Mouse (Mus musculus): ENCODE results near the gene Pebp1.
A peak's percentile ranks its signal among the peaks of the same experiment; 100 is the strongest.
"Not testable (repeated sequence)": the region's sequence is repeated elsewhere in the genome, so short reads cannot be mapped to it uniquely, and the experiment has no call there.

Gene Pebp1

DNA sequence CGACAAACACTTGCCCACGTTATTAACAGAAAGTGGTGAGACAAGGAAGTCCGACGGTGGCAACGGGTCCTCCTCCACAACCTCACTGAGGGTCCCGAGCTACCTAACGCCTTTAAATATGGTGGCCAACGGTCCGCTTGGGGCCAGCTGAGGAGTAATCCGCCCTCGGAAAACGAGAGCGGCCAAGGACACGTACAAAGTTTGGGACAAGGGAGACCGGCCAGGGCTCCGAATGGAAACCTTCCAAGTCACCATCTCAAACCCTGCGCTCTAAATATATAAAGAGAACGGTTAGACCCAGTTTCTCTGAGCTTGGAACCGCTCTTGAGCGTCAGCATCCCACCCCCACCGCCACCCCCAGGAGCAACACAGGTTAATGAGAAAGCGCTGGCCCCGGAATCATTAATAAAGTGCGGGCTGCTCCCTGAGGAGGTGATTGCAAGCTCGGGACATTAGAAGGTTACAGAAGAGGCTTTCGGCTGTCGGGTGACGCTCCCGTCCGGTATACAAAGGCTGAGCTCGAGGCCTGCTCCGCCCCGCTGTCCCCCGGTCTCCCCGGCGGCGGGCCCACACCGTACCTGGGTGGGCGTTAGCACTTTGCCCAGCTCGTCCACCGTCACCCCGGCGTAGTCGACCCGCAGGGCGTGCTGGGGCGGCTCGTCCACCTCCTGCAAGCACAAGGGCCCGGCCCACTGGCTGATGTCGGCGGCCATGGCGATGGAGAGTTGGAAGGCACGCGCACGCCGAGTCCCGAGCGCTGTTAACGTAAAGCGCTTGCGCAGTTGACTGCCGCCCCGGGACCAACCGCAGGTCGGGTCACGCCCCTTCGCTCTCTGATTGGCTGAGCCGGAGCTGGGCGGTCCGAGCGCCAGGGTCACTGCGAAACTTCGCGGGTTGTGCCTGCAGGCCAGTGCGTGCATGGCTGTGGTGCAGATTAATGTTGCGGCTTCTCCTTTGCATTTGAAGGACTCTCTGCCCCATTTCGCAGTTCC lies at the start of gene Pebp1:
Pebp1 (minus strand) TSS at position 795 of the 992 bp plus-strand sequence.
- peak; percentile 96 to 97 for DNase-seq (ENCODE audit: low spot score in 2 of 2)

DNA sequence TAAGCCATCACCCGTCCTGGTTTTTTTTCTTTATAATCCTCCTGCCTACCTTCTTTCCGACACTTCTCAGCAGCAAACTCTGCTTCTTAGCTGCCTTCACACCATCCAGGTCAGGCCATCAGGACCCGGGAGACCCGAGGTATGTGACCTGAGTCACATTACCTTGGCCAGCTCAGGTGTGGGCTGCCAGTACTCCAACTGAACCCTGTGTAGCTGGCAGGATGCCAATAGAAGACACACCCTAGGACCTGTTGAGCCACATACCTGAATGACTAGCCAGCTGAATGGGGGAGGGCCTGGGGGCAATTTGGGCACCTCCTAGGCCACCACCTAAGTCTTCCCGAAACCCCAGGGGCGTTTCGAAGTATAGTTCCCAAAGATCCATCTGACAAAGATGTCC lies 43.0 kb upstream of the Pebp1 start:
- no peak for DNase-seq (ENCODE audit: low spot score in 2 of 2)

DNA sequence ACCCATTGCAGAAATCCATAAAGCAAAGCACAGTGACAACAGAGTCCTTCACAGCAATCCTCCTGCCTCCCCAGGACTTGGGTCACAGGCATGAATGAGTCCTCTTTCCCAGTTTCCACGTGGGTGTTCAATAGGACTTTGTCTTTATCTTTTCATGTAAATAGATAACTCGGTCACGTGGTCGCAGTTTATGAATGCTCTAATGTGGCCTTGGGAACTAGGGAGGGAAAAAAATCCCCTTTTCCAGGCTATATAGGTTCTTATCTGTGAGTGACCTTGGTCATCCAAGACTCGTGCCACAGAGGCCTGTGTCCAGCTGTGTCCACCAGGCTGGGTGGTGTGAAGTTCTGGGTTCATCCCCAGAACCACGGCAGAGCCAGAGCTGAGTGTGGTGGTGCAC lies 39.0 kb upstream of the Pebp1 start:
- DNase-seq (ENCODE audit: low spot score in 2 of 2): no peak

DNA sequence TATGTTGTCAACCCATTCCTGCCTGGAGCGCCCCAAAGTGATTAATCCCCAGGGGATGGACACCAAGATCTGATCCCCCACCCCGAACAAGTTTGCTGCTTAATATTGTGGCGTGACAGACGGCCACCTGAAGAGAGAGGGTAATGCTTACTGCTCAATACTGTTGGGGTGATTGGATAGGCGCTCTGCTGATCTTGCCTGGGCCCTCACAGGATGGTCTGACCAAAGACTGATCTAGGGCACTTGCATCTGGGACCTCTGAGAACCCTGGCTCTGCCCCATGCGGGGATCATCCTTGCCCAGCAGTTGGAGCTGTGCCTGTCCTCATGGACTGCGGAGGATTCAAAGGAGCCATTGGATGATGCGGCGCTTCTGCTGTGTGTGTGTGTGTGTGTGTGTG lies 36.3 kb upstream of the Pebp1 start:
- DNase-seq (ENCODE audit: low spot score in 2 of 2): no peak

DNA sequence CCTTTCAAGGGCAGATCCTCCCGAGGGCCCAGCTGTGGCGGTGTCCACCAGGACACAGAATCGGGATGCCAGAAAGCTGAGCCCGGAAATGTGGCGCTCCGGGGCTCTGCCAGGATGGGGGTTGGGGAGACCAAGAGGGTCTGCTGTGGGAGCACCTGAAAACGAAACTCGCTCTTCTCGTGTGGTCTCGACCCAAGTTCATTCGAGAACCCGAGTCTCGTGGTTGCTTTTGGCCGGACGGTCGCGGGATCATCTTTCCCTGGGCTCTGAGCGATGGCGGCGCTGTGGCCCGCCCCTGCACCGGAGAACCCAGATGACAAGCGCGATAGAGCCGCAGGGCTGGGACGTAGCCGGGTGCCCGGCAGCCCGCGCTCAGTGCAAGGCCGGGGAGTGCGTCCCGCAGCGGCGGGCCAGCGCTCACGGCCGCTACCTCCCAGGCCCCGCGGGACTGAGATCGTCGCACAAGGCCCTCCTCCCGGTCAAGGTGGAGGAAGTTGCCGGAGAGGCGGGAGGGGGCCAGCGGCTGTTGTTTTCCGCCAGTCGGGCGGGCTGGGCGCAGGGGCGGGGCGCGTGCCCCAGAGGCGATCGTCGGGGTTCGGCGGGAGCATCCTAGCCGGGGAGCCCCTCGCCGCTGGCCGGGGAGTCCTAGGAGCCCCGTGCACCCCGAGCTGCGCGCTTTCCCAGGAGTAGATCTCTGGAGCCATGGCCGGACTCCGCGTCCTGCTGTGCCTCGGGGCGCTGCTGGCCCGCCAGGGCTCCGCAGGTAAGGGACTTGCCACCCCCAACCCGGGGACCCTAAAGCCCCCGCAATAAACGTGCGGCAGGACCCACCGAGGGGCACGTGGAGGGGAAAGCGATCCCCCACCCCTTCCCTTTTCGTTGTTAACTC lies 31.6 kb upstream of the Pebp1 start, which contains the start of gene Vsig10:
Vsig10 (plus strand) TSS at position 343 of the 889 bp plus-strand sequence.
- peak; percentile 40 to 41 for DNase-seq (ENCODE audit: low spot score in 2 of 2)

DNA sequence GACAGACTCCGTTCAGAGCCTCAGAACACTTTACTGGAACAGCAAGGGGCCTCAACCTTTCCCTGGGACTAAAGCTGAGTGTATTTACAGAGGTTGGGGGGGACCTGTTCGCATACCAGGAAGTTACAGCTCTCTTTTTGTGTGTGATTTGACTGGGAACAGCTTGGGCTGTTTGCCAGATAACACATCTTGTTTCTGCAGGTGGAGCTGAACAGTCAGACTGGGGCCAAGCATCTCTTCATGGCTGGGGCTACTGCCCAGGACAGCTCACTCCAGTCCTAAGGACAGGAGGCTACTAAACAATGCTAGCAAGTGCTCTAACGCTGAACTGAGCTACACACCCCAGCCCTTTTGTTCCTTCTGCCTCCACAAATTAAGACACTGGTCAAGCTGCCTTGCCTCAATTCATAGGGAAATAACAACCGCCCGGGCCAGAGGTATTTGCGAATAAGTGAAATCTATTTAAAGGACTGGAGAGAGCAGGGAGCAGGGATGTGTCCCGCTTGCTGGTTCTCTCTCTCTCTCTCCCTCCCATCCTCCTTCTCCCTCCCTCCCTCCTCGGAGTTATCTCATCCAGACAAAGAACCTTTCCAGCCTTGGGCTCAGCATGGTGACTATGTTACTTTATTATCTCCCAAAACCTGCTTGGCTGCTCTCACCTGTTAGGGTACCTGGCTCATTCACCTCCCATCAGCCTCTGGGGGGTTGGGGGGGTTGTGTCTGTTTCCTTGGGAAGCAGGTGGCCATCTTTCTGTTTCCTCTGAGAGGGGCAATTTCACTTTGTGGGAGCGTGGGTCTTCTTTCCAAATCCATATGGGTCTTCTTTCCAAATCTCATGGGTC lies 27.4 kb upstream of the Pebp1 start:
- DNase-seq (ENCODE audit: low spot score in 2 of 2): no peak

DNA sequence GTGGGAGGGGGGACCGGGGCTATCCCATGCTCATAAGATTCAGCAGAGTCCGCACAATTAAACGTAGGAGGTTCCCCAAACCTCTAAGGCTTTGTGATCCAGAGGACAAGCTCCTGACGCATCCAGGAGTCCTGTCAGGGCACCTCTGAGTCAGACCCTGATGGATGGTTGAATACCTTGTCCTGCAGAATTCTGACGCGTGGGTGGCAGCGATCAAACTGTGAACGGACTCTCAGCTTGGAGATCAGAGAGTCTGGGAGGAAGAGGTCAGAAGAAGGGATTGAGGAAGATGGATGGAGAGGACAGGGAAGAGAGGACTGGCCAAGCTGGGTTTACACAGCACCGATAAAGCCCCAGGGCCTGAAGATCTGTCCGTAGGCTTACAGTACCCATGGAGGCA lies 26.5 kb upstream of the Pebp1 start:
- no peak for DNase-seq (ENCODE audit: low spot score in 2 of 2)

DNA sequence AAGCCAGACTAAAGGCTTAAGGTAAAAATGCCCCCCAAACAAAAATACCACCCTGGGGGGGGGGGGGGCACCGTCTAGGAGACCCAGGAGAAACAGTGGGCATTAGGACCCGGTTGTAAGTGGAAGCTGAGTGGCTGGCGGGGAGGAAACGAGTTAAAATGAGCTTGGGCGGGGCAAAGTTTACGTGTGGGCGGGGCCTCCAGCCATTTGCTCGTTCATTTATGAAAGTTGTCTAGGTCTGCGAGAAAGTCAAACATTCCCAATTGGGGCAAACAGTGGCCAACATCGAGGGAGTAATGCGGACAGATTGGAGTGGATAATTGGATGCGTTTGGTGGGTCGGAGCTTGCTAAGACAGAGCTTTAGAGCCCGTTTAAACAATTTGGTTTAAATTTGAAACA lies 26.0 kb upstream of the Pebp1 start:
- no peak for DNase-seq (ENCODE audit: low spot score in 2 of 2)

DNA sequence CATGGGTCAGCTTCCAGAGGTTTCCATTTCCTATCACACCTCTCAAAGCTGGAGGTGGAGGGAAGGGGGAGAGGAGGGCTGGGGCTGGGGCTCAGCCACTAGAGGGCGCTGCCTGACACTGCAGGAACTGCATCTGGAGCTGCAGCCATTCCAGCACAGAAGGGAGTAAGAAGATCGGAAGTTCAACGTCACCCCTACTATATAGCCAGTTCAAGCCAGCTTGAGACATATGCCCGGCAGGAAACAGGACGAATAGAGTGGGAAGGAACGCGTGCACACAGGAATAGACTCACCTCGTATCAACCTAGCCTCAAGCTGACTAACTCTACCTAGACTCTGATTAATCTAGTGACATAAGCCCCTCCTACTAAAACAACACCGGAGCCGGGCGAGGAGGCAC lies 20.3 kb upstream of the Pebp1 start:
- DNase-seq (ENCODE audit: low spot score in 2 of 2): peak; percentile 45 to 59

DNA sequence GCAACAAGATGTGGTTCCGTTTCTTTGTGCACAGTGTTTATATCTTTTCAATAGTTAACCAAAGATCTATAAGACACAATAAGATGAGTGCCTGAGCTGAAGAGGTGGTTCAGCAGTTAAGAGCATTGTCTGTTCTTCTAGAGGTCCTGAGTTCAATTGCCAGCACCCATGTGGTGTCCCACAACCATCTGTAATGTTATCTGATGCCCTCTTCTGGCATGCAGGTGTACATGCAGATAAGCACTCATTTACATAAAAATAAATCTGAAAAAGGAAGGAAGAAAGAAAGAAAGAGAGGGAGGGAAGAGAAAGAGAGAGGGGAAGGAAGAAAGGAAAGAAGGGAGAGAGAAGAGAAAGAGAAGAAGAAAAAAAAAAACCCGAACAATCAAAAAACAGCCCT lies 19.4 kb upstream of the Pebp1 start:
- DNase-seq (ENCODE audit: low spot score in 2 of 2): no peak

DNA sequence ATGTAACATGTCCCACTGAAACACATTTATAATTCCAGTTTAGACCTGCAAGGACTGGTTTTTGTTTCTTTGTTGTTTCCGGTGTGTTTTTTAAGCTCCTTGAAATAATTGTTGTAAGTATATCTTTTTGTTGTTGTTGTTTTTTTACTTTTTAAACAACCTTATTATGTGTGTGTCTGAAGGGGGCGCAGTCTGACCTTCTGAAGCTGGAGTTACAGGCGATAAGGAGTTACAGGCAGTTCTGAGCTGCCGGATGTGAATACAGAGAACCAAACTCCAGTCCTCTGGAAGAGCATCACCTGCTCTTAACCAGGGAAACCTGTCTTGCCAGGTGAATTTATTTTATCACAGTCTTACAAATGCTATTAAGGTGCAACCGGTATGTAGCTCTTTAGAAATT lies 18.3 kb upstream of the Pebp1 start:
- no peak for DNase-seq (ENCODE audit: low spot score in 2 of 2)

DNA sequence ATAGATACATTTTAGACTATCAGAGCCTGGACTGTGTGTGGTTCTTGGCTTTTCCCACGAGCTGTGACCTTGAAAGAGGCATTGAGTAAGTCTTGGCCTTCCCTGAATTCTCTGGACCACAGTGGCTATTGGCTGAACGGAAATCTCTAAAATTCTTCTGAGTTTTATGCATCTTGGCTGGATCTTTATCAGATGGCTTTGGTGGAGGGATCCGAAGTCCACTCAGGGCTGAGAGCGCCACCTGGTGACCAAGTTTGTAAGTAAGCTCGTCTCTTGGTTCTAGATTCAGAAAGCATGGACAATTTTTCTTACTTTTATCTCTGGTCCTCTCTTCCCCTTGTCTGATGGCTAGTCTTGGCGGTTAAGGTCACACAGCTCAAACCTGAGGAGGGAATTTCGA lies 17.5 kb upstream of the Pebp1 start:
- DNase-seq (ENCODE audit: low spot score in 2 of 2): peak; percentile 71 to 85

DNA sequence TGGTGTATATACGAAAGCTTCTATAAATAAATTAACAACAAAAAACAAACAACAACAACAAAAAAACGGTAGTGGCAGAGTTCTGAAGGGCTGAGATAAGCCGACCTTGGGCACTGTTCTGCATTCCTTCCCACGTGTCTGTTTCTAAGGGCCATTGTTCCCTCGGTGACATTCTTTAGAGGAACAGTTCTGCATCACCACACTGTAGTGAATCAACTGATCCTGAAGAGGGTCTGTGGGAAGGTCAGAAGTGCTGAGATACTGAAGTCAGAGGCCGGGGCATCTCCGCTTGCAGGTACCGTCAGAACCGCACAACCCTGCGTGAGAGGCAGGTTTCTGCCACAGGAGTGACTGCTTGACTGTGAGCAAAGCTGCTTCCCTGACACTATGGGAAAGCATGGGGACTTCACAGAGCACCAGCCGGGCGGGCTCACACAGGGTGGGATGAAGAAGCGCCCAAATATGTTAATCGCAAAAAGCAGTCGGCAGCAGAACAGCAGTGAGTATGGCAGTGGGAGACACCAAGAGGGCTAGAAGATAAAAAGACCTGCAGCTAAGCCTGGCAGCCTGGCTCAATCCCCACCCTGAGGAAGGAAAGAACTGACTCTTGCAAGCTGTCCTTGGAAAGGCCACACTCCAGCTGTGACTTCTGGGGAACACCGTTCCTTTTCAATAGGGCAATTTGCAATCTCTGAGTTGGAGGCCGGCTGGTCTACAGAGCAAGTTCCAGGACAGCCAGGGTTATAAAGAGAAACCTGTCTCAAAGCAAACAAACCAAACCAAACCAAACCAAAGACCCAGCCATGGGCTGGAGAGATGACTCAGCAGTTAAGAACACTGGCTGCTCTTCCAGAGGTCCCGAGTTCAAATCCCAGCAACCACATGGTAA lies 16.5 kb upstream of the Pebp1 start:
- no peak for DNase-seq (ENCODE audit: low spot score in 2 of 2)

DNA sequence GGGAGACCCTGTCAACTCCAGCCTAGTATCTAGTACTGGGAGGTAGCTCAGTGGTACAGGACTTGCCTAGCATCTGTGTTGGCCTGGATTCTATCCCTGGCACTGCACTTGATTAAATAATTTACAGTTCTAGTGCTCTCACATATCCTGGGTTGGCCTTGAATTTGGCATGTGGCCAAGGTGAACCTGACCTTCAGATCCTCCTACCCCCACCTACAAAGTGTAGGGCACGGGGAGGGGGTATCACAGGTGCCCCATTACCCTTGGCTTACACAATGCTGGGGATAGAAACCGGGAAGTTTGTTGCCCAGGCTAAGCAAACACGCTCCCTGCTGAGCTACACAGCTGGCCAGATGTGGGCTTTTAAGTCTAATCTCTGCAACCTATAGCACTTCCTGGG lies 15.5 kb upstream of the Pebp1 start:
- DNase-seq (ENCODE audit: low spot score in 2 of 2): no peak

DNA sequence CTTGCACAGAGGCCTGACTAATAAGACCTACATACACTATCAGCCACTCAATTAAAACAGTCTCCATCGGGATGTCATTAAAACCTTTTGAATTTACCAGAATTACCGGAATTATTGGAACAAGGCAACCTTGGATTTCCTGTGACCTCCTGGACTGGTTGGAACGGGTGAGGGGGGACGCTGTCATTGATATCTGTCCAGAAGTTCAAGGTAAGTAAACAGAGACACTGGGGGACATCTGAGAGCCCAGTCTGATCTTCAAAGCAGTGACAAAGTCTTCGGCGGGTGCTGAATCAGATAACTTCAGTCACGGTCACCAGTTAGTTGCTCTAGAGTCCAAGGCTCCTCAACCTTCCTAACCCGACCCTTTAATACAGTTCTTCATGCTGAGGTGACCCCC lies 7.6 kb upstream of the Pebp1 start:
- no peak for DNase-seq (ENCODE audit: low spot score in 2 of 2)

DNA sequence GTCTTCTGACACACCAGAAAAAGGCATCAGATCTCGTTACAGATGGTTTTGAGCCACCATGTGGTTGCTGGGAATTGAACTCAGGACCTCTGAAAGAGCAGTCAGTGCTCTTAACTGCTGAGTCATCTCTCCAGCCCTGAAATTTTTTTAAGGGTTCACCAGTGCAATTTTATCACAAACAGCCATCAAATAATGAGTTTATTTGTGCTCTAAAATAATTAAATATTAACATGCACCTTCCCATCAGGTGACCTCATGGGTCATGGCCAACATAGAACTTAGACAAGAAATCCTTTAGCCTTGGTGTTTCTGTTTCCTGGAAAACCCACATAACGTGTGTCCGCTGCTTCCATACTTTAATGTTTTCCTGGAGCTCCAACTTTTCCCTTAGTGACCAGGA lies 6.4 kb upstream of the Pebp1 start:
- DNase-seq (ENCODE audit: low spot score in 2 of 2): not testable (repeated sequence)

DNA sequence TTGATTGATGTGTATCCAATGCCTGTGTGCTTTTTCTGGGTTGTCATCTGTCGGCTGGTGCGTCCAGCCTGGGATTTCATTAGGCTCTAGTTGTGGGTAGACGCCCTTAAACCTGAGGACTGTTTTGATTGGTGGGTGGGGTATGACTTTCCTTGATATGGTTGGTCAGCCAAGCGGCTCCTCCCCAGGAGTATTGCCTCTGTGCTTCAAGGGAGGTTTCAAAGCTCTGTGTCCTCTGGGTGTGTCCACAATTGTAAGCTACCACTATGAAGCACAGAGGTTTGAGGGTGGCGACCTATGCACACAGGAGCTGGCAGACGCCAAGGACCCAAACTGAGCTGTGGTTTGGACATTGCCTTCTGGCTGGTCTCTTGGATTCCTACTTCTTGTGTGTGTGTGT lies 5.1 kb upstream of the Pebp1 start:
- no peak for DNase-seq (ENCODE audit: low spot score in 2 of 2)

DNA sequence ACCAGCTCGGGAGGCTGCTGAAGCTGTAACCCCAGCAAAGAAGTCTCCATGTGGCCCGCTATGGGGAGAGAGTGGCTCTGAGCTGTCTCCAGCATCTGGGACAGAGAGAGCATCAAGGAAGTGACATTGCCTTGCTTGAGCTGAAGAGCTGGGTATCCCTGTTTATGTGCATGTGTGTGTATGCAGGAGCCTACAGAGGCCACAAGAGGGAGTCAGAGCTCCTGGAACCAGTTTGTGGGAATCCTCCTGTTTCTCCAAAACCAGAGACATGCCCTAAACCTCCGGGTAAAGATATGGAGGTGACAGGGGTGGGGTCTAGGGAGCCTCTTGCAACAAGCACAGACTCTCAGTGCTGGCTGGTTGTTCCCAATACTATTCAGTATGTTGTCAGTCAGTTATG lies 3.9 kb upstream of the Pebp1 start:
- DNase-seq (ENCODE audit: low spot score in 2 of 2): no peak

DNA sequence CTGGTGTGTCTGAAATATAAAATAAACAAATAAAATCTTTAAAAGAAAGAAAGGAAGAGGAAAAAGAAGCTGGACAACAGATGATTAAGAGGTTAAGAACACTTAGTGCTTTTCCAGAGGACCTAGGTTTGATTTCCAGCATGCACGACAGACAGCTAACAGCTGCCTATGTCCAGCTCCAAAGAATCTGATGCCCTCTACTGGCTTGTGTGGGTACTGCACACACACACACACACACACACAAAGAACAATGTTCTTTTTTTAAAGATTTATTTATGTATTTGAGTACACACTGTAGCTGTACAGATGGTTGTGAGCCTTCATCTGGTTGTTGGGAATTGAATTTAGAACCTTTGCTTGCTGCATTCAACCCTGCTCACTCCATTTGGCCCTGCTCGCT lies 2.7 kb upstream of the Pebp1 start:
- DNase-seq (ENCODE audit: low spot score in 2 of 2): no peak

DNA sequence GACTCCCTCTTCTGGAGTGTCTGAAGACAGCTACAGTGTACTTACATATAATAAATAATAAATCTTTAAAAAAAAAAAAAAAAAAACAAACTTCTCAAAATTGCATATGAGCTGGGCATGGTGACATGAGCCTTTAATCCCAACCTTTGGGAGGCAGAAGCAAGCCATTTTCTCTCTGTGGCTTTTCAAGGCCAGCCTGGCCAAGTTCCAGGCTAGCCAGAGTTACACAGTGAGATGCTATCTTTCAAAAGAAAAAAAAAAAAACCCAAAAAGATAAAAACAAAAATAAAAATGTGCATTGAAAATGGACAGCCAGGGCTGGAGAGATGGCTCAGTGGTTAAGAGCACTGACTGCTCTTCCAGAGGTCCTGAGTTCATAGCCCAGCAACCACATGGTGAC lies 2.2 kb upstream of the Pebp1 start:
- DNase-seq (ENCODE audit: low spot score in 2 of 2): no peak

DNA sequence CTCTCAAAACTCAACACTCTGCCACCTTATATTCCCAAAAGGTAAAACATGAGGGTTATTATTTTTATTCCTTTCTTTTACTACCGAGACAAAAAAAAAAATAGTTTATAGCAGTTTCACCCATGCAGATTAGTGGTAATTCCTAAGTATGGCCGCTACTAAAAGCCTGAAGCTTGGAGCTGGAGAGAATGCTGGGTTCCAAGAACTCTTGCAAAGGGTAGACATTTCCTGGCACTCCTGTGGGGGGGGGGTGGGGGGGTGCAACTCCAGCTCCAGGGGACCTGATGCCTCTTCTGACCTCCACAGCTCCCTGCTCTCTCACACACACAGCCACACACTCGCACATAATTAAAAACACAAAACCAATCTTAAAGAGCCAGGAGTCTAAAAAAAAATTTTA lies 1.1 kb downstream of the Pebp1 start:
- no peak for DNase-seq (ENCODE audit: low spot score in 2 of 2)

All from right cerebral cortex, postnatal 10 days (tissue).